Mouse (Mus musculus) lung, postnatal 0 days (tissue): ENCODE results near the gene Tnfsf13. TPM values are rescaled to one million over a fixed set of nuclear protein-coding genes. Genes with fewer than 3 reads are reported as not detected.
"Not testable (repeated sequence)": the region's sequence is repeated elsewhere in the genome, so short reads cannot be mapped to it uniquely, and the experiment has no call there.

Experiments
- ATAC-seq: fragments of 200-750 bp; cut with Nextera tagmentation; 2 replicates; pipeline ENCODE4 v1.8.0; 2017; ENCODE audit warnings: moderate library complexity
- DNase-seq: peaks from one replicate; pipeline ENCODE4 v3.0.0-alpha.2; 2016; ENCODE audit warnings: low spot score
- H3K27ac ChIP-seq: fragments of 300-500 bp; sonication (generic); 2 replicates; pipeline ENCODE4 v1.5.1; 2014; ENCODE audit warnings: antibody characterized with exemption, mild to moderate bottlenecking, low read length, mixed read lengths
- H3K27me3 ChIP-seq: fragments of 300-500 bp; sonication (generic); replicated peaks from 2 replicates; pipeline ENCODE4 v1.6.1; 2014; ENCODE audit warnings: low read length, mixed read lengths; ENCODE audit not compliant: insufficient read depth
- H3K36me3 ChIP-seq: fragments of 300-500 bp; sonication (generic); 2 replicates; pipeline ENCODE4 v1.6.1; 2014; ENCODE audit warnings: low read length, mixed read lengths; ENCODE audit not compliant: insufficient read depth
- H3K4me1 ChIP-seq: fragments of 300-500 bp; sonication (generic); 2 replicates; pipeline ENCODE4 v1.6.1; 2014; ENCODE audit warnings: antibody characterized with exemption, low read depth, low read length, mixed read lengths; ENCODE audit not compliant: insufficient read depth
- H3K4me2 ChIP-seq: fragments of 300-500 bp; sonication (generic); replicated peaks from 2 replicates; pipeline ENCODE4 v1.6.1; 2014; ENCODE audit warnings: low read depth, mild to moderate bottlenecking, low read length, moderate library complexity, mixed read lengths
- H3K4me3 ChIP-seq: fragments of 300-500 bp; sonication (generic); 2 replicates; pipeline ENCODE4 v1.5.1; 2014; ENCODE audit warnings: low read depth, low read length
- H3K9ac ChIP-seq: fragments of 300-500 bp; sonication (generic); replicated peaks from 2 replicates; pipeline ENCODE4 v1.6.1; 2014; ENCODE audit warnings: low read depth, mild to moderate bottlenecking
- H3K9me3 ChIP-seq: fragments of 300-500 bp; sonication (generic); 2 replicates; pipeline ENCODE4 v1.6.1; 2016; ENCODE audit warnings: low read length, mixed read lengths
- CTCF ChIP-seq: IDR thresholded peaks from 2 replicates; pipeline ENCODE4 v1.5.1; 2016; ENCODE audit warnings: antibody characterized with exemption, mild to moderate bottlenecking
- EP300 ChIP-seq: IDR thresholded peaks from 2 replicates; pipeline ENCODE4 v1.6.1; 2016; ENCODE audit warnings: antibody characterized with exemption, mild to moderate bottlenecking, control low read depth
- WGBS: fragments of 180-500 bp; shearing (Covaris S2); extraction: QIAGEN DNeasy Blood & Tissue Kit; methylation state at CpG from one replicate; pipeline ENCODE4 v1.1.7; 2014; 5-methylcytosine and 5-hydroxymethylcytosine counted together
- polyA plus RNA-seq: library from polyadenylated mRNA; unstranded; fragments of >200 nt; fragmentation: Nextera tagmentation; extraction: Ambion mirVana; gene quantifications from 2 replicates; pipeline ENCODE4 v1.2.1, GENCODE M21; 2015

The Tnfsf13 gene
- polyA plus RNA-seq, 1 experiment from 2014 or later = 4.4 TPM

DNA sequence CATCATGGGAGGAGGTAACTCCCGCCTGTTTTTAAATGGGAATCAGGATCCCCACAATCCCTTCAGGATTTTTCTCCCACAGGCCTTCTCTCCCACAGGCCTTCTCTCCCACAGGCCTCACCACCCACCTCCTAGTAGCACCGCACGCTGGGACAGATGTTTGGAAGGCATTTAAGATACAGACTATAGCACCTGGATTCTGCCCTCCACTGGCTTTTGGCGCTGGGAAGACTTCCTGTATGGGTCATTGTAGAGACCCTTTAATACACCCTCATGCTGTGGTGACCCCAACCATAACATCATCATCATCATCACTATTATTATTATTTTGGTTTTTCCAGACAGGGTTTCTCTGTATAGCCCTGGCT lies 21.9 kb upstream of the Tnfsf13 start:
- WGBS = 87% methylated on average over 4 of the region's 4 CpGs
- no peaks in the 10 kb centered on the region for H3K9me3 ChIP-seq
- no peaks in the 10 kb centered on the region for H3K36me3 ChIP-seq
- H3K27me3 ChIP-seq = no peaks in the 10 kb centered on the region
- TF ChIP-seq CTCF (no peak), EP300 (no peak)
- DNase-seq = no peak
- no peak overlapping the region for H3K9ac ChIP-seq
- H3K4me2 ChIP-seq = no peak overlapping the region
- no peak overlapping the region for H3K4me3 ChIP-seq
- ATAC-seq = no peak
- H3K27ac ChIP-seq = no peak overlapping the region
- no peaks in the 10 kb centered on the region for H3K4me1 ChIP-seq

DNA sequence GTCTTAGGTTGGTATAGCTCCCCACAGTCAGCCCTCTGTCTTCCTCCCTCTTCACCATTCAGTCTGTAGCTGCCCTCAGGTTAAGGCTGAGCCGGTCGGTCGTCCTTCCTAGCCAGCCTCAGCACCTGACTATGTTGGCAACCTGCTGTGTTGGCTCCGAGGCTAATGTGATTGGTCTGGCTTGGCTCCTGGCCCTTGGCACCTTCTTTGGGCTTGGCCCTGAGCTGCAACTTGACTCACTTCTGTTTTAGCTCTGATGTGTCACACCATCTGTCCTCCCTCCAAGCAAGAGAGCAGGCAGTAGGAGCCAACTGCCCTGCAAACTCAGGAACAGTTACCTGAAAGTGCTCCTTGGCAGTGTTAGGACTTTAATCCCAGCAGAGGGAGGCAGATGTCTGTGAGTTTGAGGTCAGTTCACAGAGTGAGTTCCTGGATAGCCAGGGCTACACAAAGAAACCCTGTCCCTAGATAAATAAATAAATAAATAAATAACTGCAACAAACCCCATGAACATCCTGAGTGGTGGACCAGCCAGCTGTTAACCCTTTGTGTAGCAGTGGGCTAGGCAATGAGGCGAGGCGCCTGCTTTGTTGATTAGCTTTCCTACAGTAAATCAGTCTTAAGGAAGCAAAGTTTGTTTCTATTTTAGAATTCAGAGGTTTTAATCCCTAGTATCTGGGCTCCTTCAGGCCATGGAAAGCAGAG lies 21.3 kb upstream of the Tnfsf13 start:
- no peak for ATAC-seq
- 56% methylated on average over 6 of the region's 6 CpGs for WGBS
- no peaks in the 10 kb centered on the region for H3K4me1 ChIP-seq
- H3K4me2 ChIP-seq = no peak overlapping the region
- H3K9me3 ChIP-seq = no peaks in the 10 kb centered on the region
- DNase-seq = peak; percentile 11
- no peaks in the 10 kb centered on the region for H3K36me3 ChIP-seq
- no peak overlapping the region for H3K9ac ChIP-seq
- no peaks in the 10 kb centered on the region for H3K27me3 ChIP-seq
- H3K4me3 ChIP-seq = no peak overlapping the region
- H3K27ac ChIP-seq = no peak overlapping the region
- TF ChIP-seq EP300 (no peak), CTCF (no peak)

DNA sequence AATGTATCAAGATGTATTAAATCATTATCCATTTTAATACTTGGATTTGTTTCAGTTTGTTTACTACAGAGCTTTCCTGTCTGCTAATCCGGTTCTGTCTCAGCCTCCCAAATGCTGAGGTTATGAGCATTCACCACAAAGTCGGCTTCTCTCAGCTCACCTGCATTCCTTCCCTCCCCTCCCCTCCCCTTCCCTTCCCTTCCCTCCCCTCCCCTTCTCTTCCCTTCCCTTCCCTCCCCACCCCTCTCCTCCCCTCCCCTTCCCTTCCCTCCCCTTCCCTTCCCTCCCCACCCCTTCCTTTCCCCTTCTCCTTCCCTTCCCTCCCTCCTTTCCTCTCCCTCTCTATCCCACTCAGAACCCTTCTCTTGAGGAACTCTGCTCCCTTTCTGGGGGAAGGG lies 19.0 kb upstream of the Tnfsf13 start:
- DNase-seq = no peak
- no peak for ATAC-seq
- no peak for TF ChIP-seq EP300
- no peak for TF ChIP-seq CTCF
- 5% methylated on average over 2 of the region's 2 CpGs for WGBS
- Histone ChIP-seq H3K9me3 (no peaks in the 10 kb centered on the region), H3K4me2 (no peak overlapping the region), H3K9ac (no peak overlapping the region), H3K36me3 (no peaks in the 10 kb centered on the region), H3K27me3 (no peaks in the 10 kb centered on the region), H3K27ac (no peak overlapping the region), H3K4me3 (no peak overlapping the region), H3K4me1 (no peaks in the 10 kb centered on the region)

DNA sequence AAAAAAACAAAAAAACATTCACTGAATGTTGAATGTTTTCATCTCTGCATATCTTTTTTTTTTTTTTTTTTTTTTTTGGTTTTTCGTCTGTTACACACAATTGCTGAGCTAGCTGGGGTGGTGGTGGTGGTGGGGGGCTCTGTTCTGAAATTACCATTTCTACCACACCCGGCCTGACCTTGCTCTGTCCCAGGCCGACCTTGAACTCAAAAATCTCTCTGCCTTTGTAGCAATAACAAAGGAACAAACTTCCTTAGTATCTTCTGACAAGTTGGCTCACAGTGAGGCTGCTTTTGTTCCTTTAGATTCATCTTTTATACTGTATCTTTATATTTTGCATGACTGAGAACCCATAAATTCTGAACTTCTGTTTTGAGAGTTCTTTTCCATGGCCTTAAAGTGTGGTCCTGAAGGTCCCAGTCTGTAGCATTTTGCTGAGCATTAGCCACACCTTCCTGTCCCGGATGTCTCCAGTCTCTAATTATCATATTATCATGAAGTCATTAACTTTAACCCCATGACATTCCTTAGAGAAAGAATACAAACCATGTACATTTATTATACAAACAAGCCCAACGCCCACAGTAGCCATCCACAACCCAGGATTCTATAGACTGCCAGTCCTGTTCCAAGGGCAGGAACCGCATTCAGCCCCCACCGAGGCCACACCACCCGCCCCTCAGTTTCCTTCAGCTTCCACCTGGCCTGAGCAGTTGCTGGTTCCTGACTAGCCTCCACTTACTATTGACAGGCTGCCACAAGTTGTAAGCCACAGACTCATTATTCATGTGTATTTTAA lies 18.4 kb upstream of the Tnfsf13 start:
- ATAC-seq (no peak), DNase-seq (no peak)
- Histone ChIP-seq H3K27me3 (no peaks in the 10 kb centered on the region), H3K27ac (no peak overlapping the region), H3K4me1 (no peaks in the 10 kb centered on the region), H3K4me3 (no peak overlapping the region), H3K9ac (no peak overlapping the region), H3K36me3 (no peaks in the 10 kb centered on the region), H3K9me3 (no peaks in the 10 kb centered on the region), H3K4me2 (no peak overlapping the region)
- WGBS = 48% methylated on average over 8 of the region's 8 CpGs
- TF ChIP-seq CTCF = no peak
- TF ChIP-seq EP300 = no peak

DNA sequence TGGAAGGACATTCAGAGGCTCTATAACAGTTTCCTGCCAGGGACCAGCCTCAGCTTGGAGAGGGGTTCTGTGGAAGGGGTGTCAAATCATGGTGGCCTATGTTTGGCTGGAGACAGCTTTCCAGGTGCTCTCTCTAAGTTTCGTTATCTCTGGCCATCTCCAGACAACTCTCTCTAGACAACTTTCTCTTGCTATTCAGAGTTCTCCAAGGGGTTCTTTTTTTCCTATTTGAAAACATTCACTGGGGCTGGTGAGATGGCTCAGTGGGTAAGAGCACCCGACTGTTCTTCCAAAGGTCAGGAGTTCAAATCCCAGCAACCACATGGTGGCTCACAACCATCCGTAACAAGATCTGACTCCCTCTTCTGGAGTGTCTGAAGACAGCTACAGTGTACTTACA lies 17.8 kb upstream of the Tnfsf13 start:
- WGBS = 68% methylated on average over 2 of the region's 3 CpGs

DNA sequence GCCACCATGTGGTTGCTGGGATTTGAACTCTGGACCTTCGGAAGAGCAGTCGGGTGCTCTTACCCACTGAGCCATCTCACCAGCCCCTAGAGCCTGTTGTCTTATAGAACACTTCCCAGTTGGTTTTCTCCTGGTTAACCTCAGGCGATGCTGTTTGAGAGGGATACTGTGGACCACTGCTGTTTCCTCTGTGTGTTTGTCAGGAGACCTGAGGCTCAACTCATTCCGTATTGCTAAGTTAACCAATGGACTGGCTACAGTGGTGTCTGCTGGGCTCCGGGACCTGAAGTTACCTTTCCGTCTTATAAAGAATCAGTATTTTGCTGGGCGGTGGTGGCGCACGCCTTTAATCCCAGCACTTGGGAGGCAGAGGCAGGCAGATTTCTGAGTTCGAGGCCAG lies 17.3 kb upstream of the Tnfsf13 start:
- not testable (repeated sequence) for H3K27me3 ChIP-seq, H3K27ac ChIP-seq, H3K4me3 ChIP-seq, DNase-seq, H3K9me3 ChIP-seq, H3K4me1 ChIP-seq, H3K36me3 ChIP-seq, ATAC-seq, H3K9ac ChIP-seq, H3K4me2 ChIP-seq
- 92% methylated on average over 9 of the region's 10 CpGs for WGBS

More for the DNA sequence above, 17.8 kb upstream of the Tnfsf13 start:
- H3K27ac ChIP-seq, H3K9ac ChIP-seq, H3K27me3 ChIP-seq, H3K4me2 ChIP-seq, H3K36me3 ChIP-seq, ATAC-seq, H3K4me3 ChIP-seq, H3K4me1 ChIP-seq, H3K9me3 ChIP-seq, DNase-seq: not testable (repeated sequence)
